Mouse (Mus musculus) left cerebral cortex, postnatal 14 days (tissue): ENCODE data around the gene Scel. TPM values are rescaled to one million over a fixed set of nuclear protein-coding genes. Genes with fewer than 3 reads are reported as not detected.

Experiments
- DNase-seq, 2 experiments: peaks; one replicate each; pipeline ENCODE4 v3.0.0; 2021 to 2022; ENCODE audit warnings: low spot score in 2 of 2, mixed read lengths in 1 of 2
- intact Hi-C: fragments of 180-260 bp; cut with DNase I; formaldehyde crosslinking; loops from one replicate; pipeline ENCODE4 v1.15.1; 2025
- total RNA-seq, 2 experiments: library from RNA; stranded (reverse); gene quantifications; 2 replicates each; pipeline ENCODE4 v1.2.3; 2021

The Scel gene
- total RNA-seq, 2 experiments from 2014 or later, result 1.6 to 2.7 TPM

DNA sequence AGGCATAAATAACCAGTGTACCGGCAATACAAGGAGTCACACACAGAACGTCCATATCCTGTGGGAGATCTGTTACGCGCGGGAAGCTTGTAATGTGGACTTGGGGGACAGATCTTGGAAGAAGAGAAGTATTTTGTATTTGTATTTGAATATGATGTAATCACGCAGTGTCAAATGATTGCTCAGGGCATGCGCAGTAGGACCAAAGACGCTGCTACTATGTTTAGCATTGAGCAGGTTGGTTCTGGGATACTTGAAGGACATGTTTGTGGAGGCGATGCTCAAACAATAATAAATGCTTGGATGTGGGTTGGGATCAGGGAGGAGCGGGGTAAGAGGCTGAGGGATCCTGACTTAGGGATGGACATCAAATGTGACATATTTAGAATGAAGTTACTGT lies 37.8 kb downstream of the Scel start:
- intact Hi-C loops, result loop anchor here (1.0 to 5.0 kb wide), 2 partner anchors 81 to 143 kb away; no protein-coding TSS in a partner anchor
- no peak for DNase-seq

GRCm38 (mm10) chr14:103551921-103552320 lies 38.8 kb downstream of the Scel start:
- DNase-seq, result no peak
- intact Hi-C loops, result loop anchor here (5.0 kb wide), 1 partner anchor 80 kb away; no protein-coding TSS in a partner anchor

GRCm38 (mm10) chr14:103552379-103552778 lies 39.2 kb downstream of the Scel start:
- DNase-seq, result peak; percentile 43 to 66
- intact Hi-C loops, result loop anchor here (5.0 kb wide), 1 partner anchor 80 kb away; no protein-coding TSS in a partner anchor

DNA sequence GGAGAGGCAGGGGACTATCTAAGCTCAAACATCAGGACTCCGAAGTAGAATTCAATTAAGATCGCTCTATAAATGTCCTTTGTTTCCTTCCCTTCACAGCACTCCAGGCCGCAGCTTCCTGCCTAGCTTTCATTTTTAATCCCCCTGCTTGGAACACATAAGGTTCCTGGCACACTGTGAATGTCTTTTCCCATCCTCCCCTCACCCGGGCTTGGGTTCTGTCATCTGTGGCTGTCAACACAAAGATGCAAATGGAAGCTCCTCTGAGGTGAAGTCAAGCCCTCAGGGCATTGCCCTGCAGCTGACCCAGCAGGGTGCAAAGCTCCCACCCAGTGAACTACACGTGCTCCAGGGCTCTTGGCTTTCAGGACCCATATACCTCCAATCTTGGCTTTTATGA lies 43.5 kb downstream of the Scel start:
- intact Hi-C loops, result no loop called here
- DNase-seq, result no peak

DNA sequence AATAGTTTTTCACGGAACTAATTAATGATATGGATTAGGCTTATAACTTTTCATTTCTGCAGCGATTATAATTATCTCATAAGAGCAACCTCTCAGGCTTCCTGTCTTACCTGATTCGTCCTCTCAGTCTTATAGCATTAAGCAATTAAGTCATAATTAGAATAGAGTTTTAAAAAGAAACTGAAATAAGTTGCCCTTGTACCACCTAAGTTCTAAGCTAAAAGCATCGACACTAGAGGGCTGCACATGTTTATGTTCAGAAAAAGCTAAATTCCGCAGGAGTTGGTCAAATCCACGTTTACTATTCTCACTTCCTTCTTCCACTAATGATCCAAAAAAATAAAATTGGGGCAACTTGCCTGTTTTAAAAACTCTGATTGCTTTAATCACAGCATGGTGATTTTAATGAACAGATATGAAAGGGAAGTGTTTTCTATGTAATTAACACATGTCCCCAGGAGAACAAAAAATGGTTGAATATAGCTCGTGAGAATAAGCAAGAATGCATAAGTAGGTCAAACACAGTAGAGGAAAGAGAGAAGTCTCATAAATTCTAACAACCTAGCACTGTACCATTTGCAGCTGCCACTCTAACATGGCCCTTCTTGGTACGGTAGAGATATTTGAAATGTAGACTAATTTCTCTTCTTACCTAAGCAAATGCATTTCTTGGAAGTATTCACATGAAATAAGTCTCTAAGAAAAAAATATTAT lies 48.4 kb downstream of the Scel start:
- DNase-seq, result no peak
- intact Hi-C loops, result loop anchor here (5.0 kb wide), 1 partner anchor 86 kb away; no protein-coding TSS in a partner anchor

- intact Hi-C loops, result no loop called here
Measured at GRCm38 (mm10) chr14:103567957-103568356, 54.8 kb downstream of the Scel start.

DNA sequence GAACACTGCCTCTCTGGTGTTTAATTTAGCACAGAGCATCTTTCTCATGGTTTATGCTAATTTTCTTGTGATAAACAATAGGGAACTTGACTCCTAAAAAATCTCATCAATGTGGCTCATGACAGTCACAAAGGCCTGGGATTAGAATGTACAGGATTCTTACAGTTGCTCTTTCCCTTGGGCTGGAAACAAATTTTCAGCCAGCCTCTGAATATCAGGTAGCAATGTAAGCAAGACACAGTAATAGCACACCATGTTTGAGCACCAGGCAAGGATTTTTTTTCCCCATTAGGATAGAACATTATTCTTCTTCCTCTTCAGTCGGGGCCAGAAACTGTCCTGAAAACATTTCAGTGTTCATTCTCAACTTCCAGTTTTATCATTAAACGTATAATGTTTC lies 55.3 kb downstream of the Scel start:
- DNase-seq, result no peak
- intact Hi-C loops, result no loop called here

More at GRCm38 (mm10) chr14:103567957-103568356, 54.8 kb downstream of the Scel start:
- DNase-seq, result no peak

- DNase-seq, result no peak
- intact Hi-C loops, result no loop called here
Measured at GRCm38 (mm10) chr14:103571598-103572320, 58.6 kb downstream of the Scel start.

DNA sequence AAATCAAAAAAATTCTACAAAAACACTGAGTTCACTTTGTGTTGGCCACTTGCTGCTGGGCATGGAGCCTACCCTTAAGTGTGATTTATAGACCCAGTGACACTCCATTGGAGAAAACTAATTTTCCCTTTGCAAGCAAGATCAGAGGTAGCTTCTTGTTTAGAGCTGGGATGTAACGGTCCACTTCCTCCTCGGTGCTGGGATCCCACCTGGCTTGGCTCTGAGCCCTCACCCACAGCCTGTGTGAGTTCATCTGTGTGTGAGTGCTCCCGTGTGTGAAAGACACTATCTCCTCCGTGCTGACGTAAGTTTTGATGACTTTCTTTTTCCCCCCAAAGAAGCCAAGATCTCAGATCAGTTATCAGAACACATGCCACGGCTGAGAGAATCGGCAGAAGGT lies 62.7 kb downstream of the Scel start:
- intact Hi-C loops, result no loop called here

DNA sequence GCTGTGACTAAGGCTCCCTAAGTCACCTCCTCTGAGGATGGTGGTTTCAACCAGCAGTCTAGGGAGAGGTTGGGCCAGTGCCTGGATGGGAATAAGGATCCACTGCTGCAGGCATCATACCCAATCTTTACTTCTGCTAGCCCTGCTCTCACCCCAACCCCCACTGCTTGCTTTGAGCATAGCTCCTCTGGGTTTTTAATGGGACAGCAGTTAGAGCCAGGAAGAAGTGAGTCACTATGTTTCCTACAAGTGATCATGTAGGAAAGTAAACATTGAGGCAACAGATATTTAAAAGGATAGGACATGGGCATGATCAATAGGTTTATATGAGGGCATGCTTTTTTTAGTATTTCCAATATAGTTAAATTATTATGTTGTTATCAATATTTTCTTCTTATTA lies 63.9 kb downstream of the Scel start:
- no peak for DNase-seq
- intact Hi-C loops, result no loop called here

More for the DNA sequence above, 62.7 kb downstream of the Scel start:
- DNase-seq, result no peak

GRCm38 (mm10) chr14:103586662-103587061 lies 73.5 kb downstream of the Scel start:
- intact Hi-C loops, result no loop called here

GRCm38 (mm10) chr14:103587208-103587900 lies 74.2 kb downstream of the Scel start:
- intact Hi-C loops, result no loop called here
- DNase-seq, result no peak

More at GRCm38 (mm10) chr14:103586662-103587061, 73.5 kb downstream of the Scel start:
- DNase-seq, result no peak

- intact Hi-C loops, result no loop called here
- peak; percentile 48 to 51 for DNase-seq
Measured at GRCm38 (mm10) chr14:103589819-103590218, 76.7 kb downstream of the Scel start.

- DNase-seq, result peak in 1 of 2 experiments; percentile 22
- intact Hi-C loops, result no loop called here
Measured at GRCm38 (mm10) chr14:103595870-103596269, 82.7 kb downstream of the Scel start.

DNA sequence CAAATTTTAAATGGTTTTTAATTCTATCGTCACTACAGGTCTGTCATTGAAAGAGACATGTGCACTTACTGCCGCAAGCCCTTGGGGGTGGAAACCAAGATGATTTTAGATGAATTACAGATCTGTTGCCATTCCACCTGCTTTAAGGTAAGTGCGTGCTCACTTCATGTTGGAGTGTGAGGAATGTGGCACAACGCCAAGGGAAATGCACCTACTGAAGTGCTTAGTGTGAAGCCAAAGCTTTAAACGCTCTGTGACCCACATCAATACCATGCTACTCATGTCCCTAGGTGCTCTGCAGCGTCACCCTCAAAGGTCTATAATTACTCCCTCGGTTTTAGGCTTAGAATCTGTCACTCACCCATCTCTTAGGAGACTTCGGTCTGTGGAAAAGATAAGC lies 94.9 kb downstream of the Scel start:
- intact Hi-C loops, result no loop called here
- DNase-seq, result no peak

GRCm38 (mm10) chr14:103613573-103614271 lies 100.6 kb downstream of the Scel start:
- no peak for DNase-seq
- intact Hi-C loops, result no loop called here

DNA sequence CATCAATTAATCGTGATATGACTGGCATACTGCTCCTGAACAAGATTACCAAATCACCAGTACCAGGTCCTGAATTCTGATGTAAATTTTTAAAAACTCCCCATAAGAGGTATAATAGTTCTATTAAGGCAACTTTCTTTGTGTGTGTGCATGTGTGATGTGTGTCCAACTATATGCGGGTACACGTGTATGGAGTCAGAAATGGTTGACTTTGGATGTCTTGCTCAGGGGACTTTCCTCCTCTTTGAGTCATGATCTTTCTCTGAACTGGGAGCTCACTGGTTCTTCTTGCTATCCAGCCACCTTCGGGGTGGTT lies 101.1 kb downstream of the Scel start:
- intact Hi-C loops, result no loop called here
- no peak for DNase-seq

- intact Hi-C loops, result no loop called here
- DNase-seq, result no peak
Measured at GRCm38 (mm10) chr14:103619756-103620155, 106.6 kb downstream of the Scel start.

DNA sequence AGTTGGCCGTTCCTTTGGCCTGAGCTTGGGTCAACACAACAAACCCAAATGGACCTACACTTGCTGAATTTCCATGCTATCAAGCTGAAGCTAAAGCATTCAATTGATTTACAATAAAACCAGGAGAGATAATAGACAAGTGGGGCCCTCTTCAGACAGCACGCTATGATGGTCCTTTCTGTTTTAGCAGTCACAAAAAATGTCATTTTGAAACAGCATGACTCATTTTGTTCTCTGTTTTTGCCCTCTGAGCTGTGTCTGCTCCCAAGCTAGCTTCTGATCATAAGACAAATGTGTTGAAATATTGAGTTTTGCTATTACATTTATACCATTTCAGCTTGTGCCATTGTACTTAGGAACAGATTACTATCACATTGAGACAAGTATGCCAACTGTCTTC lies 108.1 kb downstream of the Scel start:
- no peak for DNase-seq
- intact Hi-C loops, result no loop called here

GRCm38 (mm10) chr14:103626100-103626499 lies 113.0 kb downstream of the Scel start:
- no peak for DNase-seq
- intact Hi-C loops, result no loop called here
